Mouse (Mus musculus) CH12.LX (cell line): ENCODE data around the gene Mindy4b-ps.

Experiments used
- CTCF ChIP-seq, 2 experiments: IDR thresholded peaks in 1 of 2; conservative IDR thresholded peaks in 1 of 2; 2 replicates each; pipeline ENCODE4 v1.5.1; 2011 to 2012; ENCODE audit warnings: low read depth in 2 of 2, low read length in 2 of 2, improper control_type of control experiment in 1 of 2, inconsistent platforms in 1 of 2, mild to moderate bottlenecking in 1 of 2, moderate library complexity in 1 of 2
- ELF1 ChIP-seq: IDR thresholded peaks from 2 replicates; pipeline ENCODE4 v1.6.1; 2014; ENCODE audit warnings: low read depth, mild to moderate bottlenecking, inconsistent platforms, low read length, improper control_type of control experiment
- HCFC1 ChIP-seq: IDR thresholded peaks from 2 replicates; pipeline ENCODE4 v1.6.1; 2012; ENCODE audit warnings: low read depth, mild to moderate bottlenecking, inconsistent platforms, low read length, improper control_type of control experiment
- MXI1 ChIP-seq: IDR thresholded peaks from 2 replicates; pipeline ENCODE4 v1.6.1; 2011; ENCODE audit warnings: mild to moderate bottlenecking, low read depth, low read length, improper control_type of control experiment
- NELFE ChIP-seq: IDR thresholded peaks from 2 replicates; pipeline ENCODE4 v1.6.1; 2011; ENCODE audit warnings: low read depth, low read length, improper control_type of control experiment
- POLR2A ChIP-seq: IDR thresholded peaks from 2 replicates; pipeline ENCODE4 v1.6.1; 2011; ENCODE audit warnings: low read depth, mild to moderate bottlenecking, improper control_type of control experiment, low read length
- RCOR1 ChIP-seq: conservative IDR thresholded peaks from 2 replicates; pipeline ENCODE4 v1.6.1; 2012; ENCODE audit warnings: low read depth, mild to moderate bottlenecking, inconsistent platforms, low read length, improper control_type of control experiment
- SIN3A ChIP-seq: IDR thresholded peaks from 2 replicates; pipeline ENCODE4 v1.6.1; 2012; ENCODE audit warnings: low read length, improper control_type of control experiment, inconsistent platforms
- TBP ChIP-seq: conservative IDR thresholded peaks from 2 replicates; pipeline ENCODE4 v1.6.1; 2011; ENCODE audit warnings: low read depth, low read length, improper control_type of control experiment
- UBTF ChIP-seq: IDR thresholded peaks from 2 replicates; pipeline ENCODE4 v1.6.1; 2012; ENCODE audit warnings: low read depth, mild to moderate bottlenecking, inconsistent platforms, low read length, improper control_type of control experiment, moderate library complexity
- ZNF384 ChIP-seq: IDR thresholded peaks from 2 replicates; pipeline ENCODE4 v1.6.1; 2012; ENCODE audit warnings: low read depth, low read length, improper control_type of control experiment, inconsistent platforms

GRCm38 (mm10) chr3:58756429-58756828 is 65.7 kb downstream of the Mindy4b-ps start:
- TF ChIP-seq ZNF384, result no peak
- TF ChIP-seq POLR2A, result no peak
- TF ChIP-seq CTCF (conservative IDR thresholded peaks at IDR 0.05 in 1 of 2, IDR thresholded peaks at IDR 0.05 in 1 of 2; ENCODE audit: low read depth in 2 of 2, low read length in 2 of 2), result no peak
- TF ChIP-seq TBP, result no peak
- TF ChIP-seq SIN3A, result no peak
- no peak for TF ChIP-seq HCFC1
- TF ChIP-seq RCOR1, result no peak
- no peak for TF ChIP-seq MXI1
- TF ChIP-seq UBTF, result no peak
- no peak for TF ChIP-seq NELFE
- no peak for TF ChIP-seq ELF1
